Mouse (Mus musculus) spleen, adult 2 months (tissue): ENCODE data around the gene Twsg1.

Experiments
- CTCF ChIP-seq: fragments of 200-500 bp; IDR thresholded peaks from 2 replicates; pipeline ENCODE4 v1.5.1; 2011; ENCODE audit warnings: mild to moderate bottlenecking, inconsistent platforms; ENCODE audit not compliant: insufficient read depth, insufficient read length, insufficient replicate concordance; ENCODE audit errors: extremely low read depth
- POLR2A ChIP-seq: fragments of 200-500 bp; IDR thresholded peaks from 2 replicates; pipeline ENCODE4 v1.6.1; 2011; ENCODE audit warnings: low read depth, low read length, inconsistent platforms

DNA sequence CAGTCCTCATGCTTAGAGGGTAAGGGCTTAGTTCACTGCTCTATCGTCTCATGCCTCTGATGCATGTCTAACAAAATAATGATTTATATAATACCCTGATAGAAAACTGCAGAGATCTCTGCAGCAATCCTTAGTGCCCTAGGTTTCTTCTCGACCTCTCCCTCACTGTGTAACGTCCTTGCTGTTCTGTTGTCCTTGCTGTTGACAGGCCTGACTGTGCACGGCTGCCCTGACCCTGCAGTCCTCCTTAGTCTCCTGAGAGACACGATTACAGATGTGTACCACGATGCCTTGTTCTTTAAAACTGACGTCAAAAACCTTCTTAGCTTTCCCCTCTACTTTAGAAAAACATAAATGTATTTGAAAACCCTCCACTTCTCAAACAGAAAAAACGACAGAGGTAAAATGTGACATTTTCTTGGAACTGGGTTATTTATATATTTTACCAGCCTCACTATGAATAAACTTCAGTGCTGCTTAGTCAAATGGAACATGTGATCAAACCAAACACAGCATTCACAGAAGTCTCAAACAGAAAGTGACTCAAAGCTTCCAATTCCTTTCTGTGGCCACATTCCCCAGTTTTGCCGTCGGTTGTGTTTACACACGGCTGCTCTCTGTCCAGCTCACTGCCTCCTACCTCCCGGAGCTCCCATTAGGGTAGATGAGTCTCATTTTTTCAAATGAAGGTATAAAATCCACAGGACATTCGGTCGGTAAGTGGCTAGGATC, 11.4 kb downstream of the Twsg1 start:
- TF ChIP-seq CTCF = no peak
- TF ChIP-seq POLR2A = no peak
